Mouse (Mus musculus) intestine, embryonic 16.5 days (tissue): ENCODE measurements around the gene Aff3. TPM values are rescaled to one million over a fixed set of nuclear protein-coding genes. Genes with fewer than 3 reads are reported as not detected.

Experiments used
- ATAC-seq: fragments of 200-750 bp; cut with Nextera tagmentation; 2 replicates; pipeline ENCODE4 v1.8.0; 2017; ENCODE audit warnings: moderate TSS enrichment, moderate library complexity
- H3K27ac ChIP-seq: fragments of 300-500 bp; sonication (generic); 2 replicates; pipeline ENCODE4 v1.5.1; 2014; ENCODE audit warnings: mild to moderate bottlenecking, low read length
- H3K27me3 ChIP-seq: fragments of 300-500 bp; sonication (generic); replicated peaks from 2 replicates; pipeline ENCODE4 v1.6.1; 2014; ENCODE audit warnings: low read length, control low read depth, mixed read lengths; ENCODE audit not compliant: control insufficient read depth, insufficient read depth
- H3K36me3 ChIP-seq: fragments of 300-500 bp; sonication (generic); 2 replicates; pipeline ENCODE4 v1.6.1; 2014; ENCODE audit warnings: low read length, control low read depth; ENCODE audit not compliant: control insufficient read depth, insufficient read depth
- H3K4me1 ChIP-seq: fragments of 300-500 bp; sonication (generic); 2 replicates; pipeline ENCODE4 v1.6.1; 2014; ENCODE audit warnings: low read length, control low read depth, mixed read lengths; ENCODE audit not compliant: control insufficient read depth, insufficient read depth
- H3K4me2 ChIP-seq: fragments of 300-500 bp; sonication (generic); 2 replicates; pipeline ENCODE4 v1.6.1; 2014; ENCODE audit warnings: low read depth, low read length, control low read depth
- H3K4me3 ChIP-seq: fragments of 300-500 bp; sonication (generic); 2 replicates; pipeline ENCODE4 v1.5.1; 2014; ENCODE audit warnings: mild to moderate bottlenecking, low read length
- H3K9ac ChIP-seq: fragments of 300-500 bp; sonication (generic); 2 replicates; pipeline ENCODE4 v1.6.1; 2014; ENCODE audit warnings: low read depth, low read length
- H3K9me3 ChIP-seq: fragments of 300-500 bp; sonication (generic); 2 replicates; pipeline ENCODE4 v1.6.1; 2016; ENCODE audit warnings: low read length, control low read depth; ENCODE audit not compliant: control insufficient read depth
- WGBS: fragments of 180-500 bp; shearing (Covaris S2); extraction: QIAGEN DNeasy Blood & Tissue Kit; methylation state at CpG from one replicate; pipeline ENCODE4 v1.1.7; 2014; 5-methylcytosine and 5-hydroxymethylcytosine counted together
- polyA plus RNA-seq: library from polyadenylated mRNA; unstranded; fragments of >200 nt; fragmentation: Nextera tagmentation; extraction: Ambion mirVana; gene quantifications from 2 replicates; pipeline ENCODE4 v1.2.1, GENCODE M21; 2015

Aff3 gene
- polyA plus RNA-seq, 1 experiment from 2014 or later = 2.1 TPM

- Histone ChIP-seq H3K4me3 (no peak overlapping the region), H3K9ac (no peak overlapping the region), H3K4me2 (no peak overlapping the region), H3K9me3 (no peaks in the 10 kb centered on the region), H3K36me3 (no peaks in the 10 kb centered on the region), H3K27me3 (no peaks in the 10 kb centered on the region), H3K27ac (no peak overlapping the region), H3K4me1 (no peaks in the 10 kb centered on the region)
- ATAC-seq = no peak
- WGBS = 68% methylated on average over 7 of the region's 7 CpGs
Measured at GRCm38 (mm10) chr1:38502797-38503196, 162.0 kb downstream of the Aff3 start.

GRCm38 (mm10) chr1:38501231-38501630, 163.5 kb downstream of the Aff3 start:
- H3K9ac ChIP-seq = no peak overlapping the region
- H3K4me2 ChIP-seq = no peak overlapping the region
- H3K4me3 ChIP-seq = no peak overlapping the region
- WGBS = 83% methylated on average over 7 of the region's 7 CpGs
- ATAC-seq = no peak
- H3K27ac ChIP-seq = no peak overlapping the region
- H3K4me1 ChIP-seq = no peaks in the 10 kb centered on the region
- H3K27me3 ChIP-seq = no peaks in the 10 kb centered on the region
- no peaks in the 10 kb centered on the region for H3K9me3 ChIP-seq
- H3K36me3 ChIP-seq = no peaks in the 10 kb centered on the region

DNA sequence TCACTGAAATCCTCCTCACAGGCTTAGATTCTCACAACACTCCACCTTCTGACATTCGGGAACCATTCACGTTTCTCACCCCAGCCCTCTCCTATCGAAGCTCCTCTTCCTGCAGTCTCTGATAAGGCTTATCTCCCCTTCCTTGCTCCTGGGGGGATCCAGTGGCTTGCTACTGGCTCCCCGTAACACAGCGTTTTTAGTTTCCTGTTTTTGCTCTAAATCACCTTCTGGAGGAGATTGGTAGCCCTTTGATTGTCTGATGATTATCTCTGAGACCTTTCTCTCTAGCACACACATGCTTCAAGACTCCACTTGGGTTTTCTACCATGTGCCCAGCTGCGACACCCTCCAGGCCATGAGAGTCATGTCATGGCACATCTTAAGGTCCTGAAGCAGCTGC, 165.3 kb downstream of the Aff3 start:
- H3K4me2 ChIP-seq = no peak overlapping the region
- ATAC-seq = no peak
- no peak overlapping the region for H3K4me3 ChIP-seq
- no peaks in the 10 kb centered on the region for H3K4me1 ChIP-seq
- no peak overlapping the region for H3K27ac ChIP-seq
- no peaks in the 10 kb centered on the region for H3K36me3 ChIP-seq
- no peaks in the 10 kb centered on the region for H3K27me3 ChIP-seq
- 65% methylated on average over 6 of the region's 6 CpGs for WGBS
- H3K9ac ChIP-seq = no peak overlapping the region
- no peaks in the 10 kb centered on the region for H3K9me3 ChIP-seq

DNA sequence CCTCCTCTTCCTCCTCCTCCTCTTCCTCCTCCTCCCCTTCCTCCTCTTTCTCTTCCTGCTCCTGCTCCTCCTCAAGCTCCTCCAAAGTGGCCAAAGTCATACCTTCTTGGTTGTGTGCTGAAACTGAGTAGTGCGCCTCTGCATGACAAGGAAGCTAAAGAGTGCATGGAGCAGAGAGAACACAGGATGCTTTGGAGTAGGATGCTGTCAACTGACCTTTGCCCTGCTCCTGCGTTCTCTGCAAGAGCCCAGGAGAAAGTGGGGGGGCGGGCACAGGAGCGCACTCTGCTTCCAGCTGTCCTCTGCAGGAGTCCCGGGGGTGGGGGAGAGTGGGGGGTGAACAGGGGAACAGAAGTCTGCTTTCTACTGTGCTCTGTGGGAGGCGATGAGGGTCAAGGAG, 167.2 kb downstream of the Aff3 start:
- Histone ChIP-seq H3K4me1 (no peaks in the 10 kb centered on the region), H3K27ac (no peak overlapping the region), H3K9me3 (no peaks in the 10 kb centered on the region), H3K27me3 (no peaks in the 10 kb centered on the region), H3K36me3 (no peaks in the 10 kb centered on the region), H3K4me2 (no peak overlapping the region), H3K9ac (no peak overlapping the region), H3K4me3 (no peak overlapping the region)
- WGBS = 36% methylated on average over 6 of the region's 6 CpGs
- ATAC-seq = no peak

DNA sequence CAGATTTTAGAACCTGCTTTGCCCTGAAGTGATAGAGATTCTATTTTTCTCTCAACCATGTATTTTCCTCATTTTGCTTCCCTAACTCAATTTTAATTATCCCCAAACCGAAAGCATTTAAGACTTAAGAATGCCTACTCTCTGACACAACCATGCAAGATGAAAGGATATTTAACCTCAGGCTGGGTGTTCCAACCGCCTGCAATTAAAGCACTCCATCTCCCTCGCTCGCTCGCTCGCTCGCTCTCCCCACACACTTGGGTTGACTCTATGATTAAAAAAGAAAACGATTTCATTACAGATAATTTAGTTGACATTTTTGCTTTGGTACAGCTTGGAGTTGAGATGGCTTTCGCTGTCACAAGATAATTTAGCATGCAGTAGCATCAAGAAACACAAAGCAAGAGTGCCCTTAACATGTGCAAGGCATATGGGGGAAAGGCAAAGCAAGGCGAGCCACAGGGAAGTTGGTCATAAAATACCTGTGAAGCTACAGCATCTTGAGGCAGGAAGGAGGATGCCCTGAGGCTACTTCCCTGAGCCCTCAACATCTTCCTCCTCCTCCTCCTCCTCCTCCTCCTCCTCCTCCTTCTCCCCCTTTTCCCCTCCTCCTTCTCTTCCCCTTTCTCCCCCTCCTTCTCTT, 167.7 kb downstream of the Aff3 start:
- Histone ChIP-seq H3K36me3 (no peaks in the 10 kb centered on the region), H3K9me3 (no peaks in the 10 kb centered on the region), H3K4me1 (no peaks in the 10 kb centered on the region), H3K9ac (no peak overlapping the region), H3K4me3 (no peak overlapping the region), H3K4me2 (no peak overlapping the region), H3K27me3 (no peaks in the 10 kb centered on the region), H3K27ac (no peak overlapping the region)
- WGBS = 80% methylated on average over 10 of the region's 10 CpGs
- no peak for ATAC-seq

DNA sequence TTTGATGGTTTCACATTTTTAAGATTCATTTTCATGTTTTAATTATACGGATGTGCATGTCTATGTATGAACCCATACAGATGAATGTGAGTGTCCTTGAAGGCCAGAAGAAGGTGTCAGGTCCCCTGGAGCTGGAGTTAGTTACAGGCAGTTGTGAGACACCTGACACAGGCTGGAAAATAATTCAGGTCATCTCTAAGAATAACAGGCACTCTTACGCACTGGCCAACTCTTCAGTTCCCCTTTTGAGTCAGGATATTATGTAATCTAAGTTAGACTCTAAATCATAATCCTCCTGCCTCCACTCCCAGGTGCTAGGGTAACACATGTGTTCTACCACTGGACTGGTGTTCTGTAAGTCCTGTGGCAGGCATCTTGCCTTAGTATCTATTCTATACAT, 169.5 kb downstream of the Aff3 start:
- no peak for ATAC-seq
- Histone ChIP-seq H3K4me2 (no peak overlapping the region), H3K4me3 (no peak overlapping the region), H3K27me3 (no peaks in the 10 kb centered on the region), H3K9ac (no peak overlapping the region), H3K36me3 (no peaks in the 10 kb centered on the region), H3K4me1 (no peaks in the 10 kb centered on the region), H3K9me3 (no peaks in the 10 kb centered on the region), H3K27ac (no peak overlapping the region)
- 91% methylated on average over 2 of the region's 2 CpGs for WGBS

DNA sequence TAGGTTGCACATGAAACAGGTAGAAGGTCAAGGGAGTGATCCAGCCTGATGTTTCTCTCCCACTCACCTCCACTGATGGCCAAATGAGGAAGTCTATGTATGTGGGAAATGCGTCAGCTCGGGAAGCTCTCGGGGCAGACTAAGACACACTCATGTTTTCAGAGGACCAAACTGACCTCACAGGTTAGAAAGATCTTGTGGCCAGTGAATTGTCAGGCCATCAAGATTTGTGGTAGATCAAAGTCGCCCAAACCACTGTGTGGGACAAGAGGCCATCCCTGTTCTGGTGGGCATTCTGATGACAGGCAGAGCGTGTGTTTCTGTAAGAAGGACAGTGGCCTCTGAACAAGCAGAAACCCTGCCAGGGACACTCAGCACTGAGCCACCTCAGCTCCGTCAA, 175.0 kb downstream of the Aff3 start:
- no peak overlapping the region for H3K9ac ChIP-seq
- H3K4me3 ChIP-seq = no peak overlapping the region
- H3K36me3 ChIP-seq = no peaks in the 10 kb centered on the region
- no peak overlapping the region for H3K27ac ChIP-seq
- H3K9me3 ChIP-seq = no peaks in the 10 kb centered on the region
- H3K4me1 ChIP-seq = peaks cover 5% of the 10 kb centered on the region; the same call in 1 of the 2 replicates
- no peaks in the 10 kb centered on the region for H3K27me3 ChIP-seq
- H3K4me2 ChIP-seq = no peak overlapping the region
- WGBS = 88% methylated on average over 6 of the region's 6 CpGs
- no peak for ATAC-seq

- no peak overlapping the region for H3K4me3 ChIP-seq
- H3K4me2 ChIP-seq = no peak overlapping the region
- no peak overlapping the region for H3K9ac ChIP-seq
- H3K36me3 ChIP-seq = no peaks in the 10 kb centered on the region
- H3K27me3 ChIP-seq = no peaks in the 10 kb centered on the region
- H3K9me3 ChIP-seq = no peaks in the 10 kb centered on the region
- peaks cover 5% of the 10 kb centered on the region; the same call in 1 of the 2 replicates for H3K4me1 ChIP-seq
- ATAC-seq = no peak
- WGBS = 60% methylated on average over 8 of the region's 8 CpGs
- H3K27ac ChIP-seq = no peak overlapping the region
Measured at GRCm38 (mm10) chr1:38488667-38489210, 176.0 kb downstream of the Aff3 start.

GRCm38 (mm10) chr1:38487884-38488283, 176.9 kb downstream of the Aff3 start:
- WGBS = 90% methylated on average over 2 of the region's 2 CpGs
- Histone ChIP-seq H3K4me1 (peaks cover 5% of the 10 kb centered on the region; the same call in 1 of the 2 replicates), H3K27ac (no peak overlapping the region), H3K4me2 (no peak overlapping the region), H3K27me3 (no peaks in the 10 kb centered on the region), H3K36me3 (no peaks in the 10 kb centered on the region), H3K9me3 (no peaks in the 10 kb centered on the region), H3K9ac (no peak overlapping the region), H3K4me3 (no peak overlapping the region)
- ATAC-seq = no peak

DNA sequence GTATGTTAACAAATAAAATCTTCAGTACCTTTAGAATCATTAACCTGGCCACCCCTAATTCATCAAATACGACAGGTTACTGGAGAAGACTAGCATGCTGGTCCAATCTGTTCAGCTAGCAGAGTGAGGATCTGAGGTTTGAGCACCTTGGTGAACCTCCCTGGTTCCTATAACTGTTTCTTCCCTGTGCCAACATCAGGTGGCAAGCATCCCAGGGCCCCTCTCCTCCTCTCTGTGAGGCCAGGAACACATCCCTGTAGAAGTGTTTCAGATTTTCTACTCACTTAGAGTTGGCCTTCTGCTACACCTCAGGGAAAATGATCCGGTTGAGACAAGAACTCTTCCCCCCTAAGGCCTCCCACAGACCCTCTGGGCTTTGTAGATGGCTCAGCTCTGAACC, 181.6 kb downstream of the Aff3 start:
- WGBS = 68% methylated on average over 2 of the region's 2 CpGs
- no peaks in the 10 kb centered on the region for H3K36me3 ChIP-seq
- H3K27ac ChIP-seq = no peak overlapping the region
- H3K9me3 ChIP-seq = no peaks in the 10 kb centered on the region
- no peak overlapping the region for H3K9ac ChIP-seq
- H3K4me2 ChIP-seq = no peak overlapping the region
- ATAC-seq = no peak
- H3K4me1 ChIP-seq = peaks cover 5% of the 10 kb centered on the region; the same call in 1 of the 2 replicates
- no peak overlapping the region for H3K4me3 ChIP-seq
- no peaks in the 10 kb centered on the region for H3K27me3 ChIP-seq
